Mouse (Mus musculus): ENCODE measurements around the gene Tnfsf8.

Tnfsf8 gene

GRCm38 (mm10) chr4:63846881-63847597 lies 14.1 kb downstream of the Tnfsf8 start:
- in situ Hi-C loops (cut with MboI; ENCODE audit: low pct_unique_long_range_greater_than_20kb in 1 of 2, low sequenced_read_pairs in 2 of 2, unreplicated experiment in 1 of 2), result no loop called here

GRCm38 (mm10) chr4:63845760-63846159 lies 15.4 kb downstream of the Tnfsf8 start:
- in situ Hi-C loops (cut with MboI; ENCODE audit: low pct_unique_long_range_greater_than_20kb in 1 of 2, low sequenced_read_pairs in 2 of 2, unreplicated experiment in 1 of 2), result no loop called here

- in situ Hi-C loops (cut with MboI; ENCODE audit: low pct_unique_long_range_greater_than_20kb in 1 of 2, low sequenced_read_pairs in 2 of 2, unreplicated experiment in 1 of 2), result no loop called here
Observed at GRCm38 (mm10) chr4:63843924-63844323, 17.2 kb downstream of the Tnfsf8 start.

GRCm38 (mm10) chr4:63842278-63842677 lies 18.9 kb downstream of the Tnfsf8 start:
- in situ Hi-C loops (cut with MboI; ENCODE audit: low pct_unique_long_range_greater_than_20kb in 1 of 2, low sequenced_read_pairs in 2 of 2, unreplicated experiment in 1 of 2), result no loop called here

GRCm38 (mm10) chr4:63840457-63840856 lies 20.7 kb downstream of the Tnfsf8 start:
- in situ Hi-C loops (cut with MboI; ENCODE audit: low pct_unique_long_range_greater_than_20kb in 1 of 2, low sequenced_read_pairs in 2 of 2, unreplicated experiment in 1 of 2), result no loop called here

- in situ Hi-C loops (cut with MboI; ENCODE audit: low pct_unique_long_range_greater_than_20kb in 1 of 2, low sequenced_read_pairs in 2 of 2, unreplicated experiment in 1 of 2), result no loop called here
Observed at GRCm38 (mm10) chr4:63823136-63823535, 38.0 kb downstream of the Tnfsf8 start.

- in situ Hi-C loops (cut with MboI; ENCODE audit: low pct_unique_long_range_greater_than_20kb in 1 of 2, low sequenced_read_pairs in 2 of 2, unreplicated experiment in 1 of 2), result no loop called here
Observed at GRCm38 (mm10) chr4:63817505-63817904, 43.6 kb downstream of the Tnfsf8 start.

- in situ Hi-C loops (cut with MboI; ENCODE audit: low pct_unique_long_range_greater_than_20kb in 1 of 2, low sequenced_read_pairs in 2 of 2, unreplicated experiment in 1 of 2), result no loop called here
Observed at GRCm38 (mm10) chr4:63815668-63816067, 45.5 kb downstream of the Tnfsf8 start.

GRCm38 (mm10) chr4:63798083-63798482 lies 63.1 kb downstream of the Tnfsf8 start:
- in situ Hi-C loops (cut with MboI; ENCODE audit: low pct_unique_long_range_greater_than_20kb in 1 of 2, low sequenced_read_pairs in 2 of 2, unreplicated experiment in 1 of 2), result no loop called here

- in situ Hi-C loops (cut with MboI; ENCODE audit: low pct_unique_long_range_greater_than_20kb in 1 of 2, low sequenced_read_pairs in 2 of 2, unreplicated experiment in 1 of 2), result no loop called here
Observed at GRCm38 (mm10) chr4:63796527-63796926, 64.6 kb downstream of the Tnfsf8 start.

GRCm38 (mm10) chr4:63792328-63792727 lies 68.8 kb downstream of the Tnfsf8 start:
- in situ Hi-C loops (cut with MboI; ENCODE audit: low pct_unique_long_range_greater_than_20kb in 1 of 2, low sequenced_read_pairs in 2 of 2, unreplicated experiment in 1 of 2), result no loop called here

- in situ Hi-C loops (cut with MboI; ENCODE audit: low pct_unique_long_range_greater_than_20kb in 1 of 2, low sequenced_read_pairs in 2 of 2, unreplicated experiment in 1 of 2), result no loop called here
Observed at GRCm38 (mm10) chr4:63785466-63785865, 75.7 kb downstream of the Tnfsf8 start.

GRCm38 (mm10) chr4:63783826-63784225 lies 77.3 kb downstream of the Tnfsf8 start:
- in situ Hi-C loops (cut with MboI; ENCODE audit: low pct_unique_long_range_greater_than_20kb in 1 of 2, low sequenced_read_pairs in 2 of 2, unreplicated experiment in 1 of 2), result no loop called here

- in situ Hi-C loops (cut with MboI; ENCODE audit: low pct_unique_long_range_greater_than_20kb in 1 of 2, low sequenced_read_pairs in 2 of 2, unreplicated experiment in 1 of 2), result no loop called here
Observed at GRCm38 (mm10) chr4:63782970-63783613, 78.1 kb downstream of the Tnfsf8 start.

All from mouse embryonic stem cell (cell line).